Mouse (Mus musculus): ENCODE data around the gene Kbtbd6. TPM values are rescaled to one million over a fixed set of nuclear protein-coding genes. Genes with fewer than 3 reads are reported as not detected.

Kbtbd6 gene
- polyA plus RNA-seq, 1 experiment: 3.7 TPM

- TF ChIP-seq GATA1 (IDR thresholded peaks at IDR 0.05; ENCODE audit: low read length): no peak
Measured at GRCm38 (mm10) chr14:79467621-79468020, 16.0 kb downstream of the Kbtbd6 start.

GRCm38 (mm10) chr14:79473384-79473783 is 21.7 kb downstream of the Kbtbd6 start:
- no peak for TF ChIP-seq GATA1 (IDR thresholded peaks at IDR 0.05; ENCODE audit: low read length)

- no peak for TF ChIP-seq GATA1 (IDR thresholded peaks at IDR 0.05; ENCODE audit: low read length)
Measured at GRCm38 (mm10) chr14:79480624-79481338, 29.1 kb downstream of the Kbtbd6 start, which contains the start of gene Elf1. Gene Elf1 (plus strand): TSS chr14:79481194.

GRCm38 (mm10) chr14:79481339-79482151 is 29.9 kb downstream of the Kbtbd6 start, which contains the start of gene Wbp4:
Gene Wbp4 (minus strand): TSS chr14:79481520.
- no peak for TF ChIP-seq GATA1 (IDR thresholded peaks at IDR 0.05; ENCODE audit: low read length)

- TF ChIP-seq GATA1 (IDR thresholded peaks at IDR 0.05; ENCODE audit: low read length): no peak
Measured at GRCm38 (mm10) chr14:79482251-79482661, 30.6 kb downstream of the Kbtbd6 start.

GRCm38 (mm10) chr14:79482747-79483355 is 31.2 kb downstream of the Kbtbd6 start:
- no peak for TF ChIP-seq GATA1 (IDR thresholded peaks at IDR 0.05; ENCODE audit: low read length)

GRCm38 (mm10) chr14:79483611-79484120 is 32.0 kb downstream of the Kbtbd6 start:
- no peak for TF ChIP-seq GATA1 (IDR thresholded peaks at IDR 0.05; ENCODE audit: low read length)

GRCm38 (mm10) chr14:79486617-79486992 is 35.0 kb downstream of the Kbtbd6 start:
- no peak for TF ChIP-seq GATA1 (IDR thresholded peaks at IDR 0.05; ENCODE audit: low read length)

- TF ChIP-seq GATA1 (IDR thresholded peaks at IDR 0.05; ENCODE audit: low read length): no peak
Measured at GRCm38 (mm10) chr14:79486993-79487731, 35.5 kb downstream of the Kbtbd6 start.

- TF ChIP-seq GATA1 (IDR thresholded peaks at IDR 0.05; ENCODE audit: low read length): no peak
Measured at GRCm38 (mm10) chr14:79488531-79488930, 36.9 kb downstream of the Kbtbd6 start.

GRCm38 (mm10) chr14:79489150-79489549 is 37.5 kb downstream of the Kbtbd6 start:
- TF ChIP-seq GATA1 (IDR thresholded peaks at IDR 0.05; ENCODE audit: low read length): no peak

GRCm38 (mm10) chr14:79490246-79490645 is 38.6 kb downstream of the Kbtbd6 start:
- no peak for TF ChIP-seq GATA1 (IDR thresholded peaks at IDR 0.05; ENCODE audit: low read length)

- no peak for TF ChIP-seq GATA1 (IDR thresholded peaks at IDR 0.05; ENCODE audit: low read length)
Measured at GRCm38 (mm10) chr14:79494349-79494748, 42.7 kb downstream of the Kbtbd6 start.

GRCm38 (mm10) chr14:79499326-79499725 is 47.7 kb downstream of the Kbtbd6 start:
- TF ChIP-seq GATA1 (IDR thresholded peaks at IDR 0.05; ENCODE audit: low read length): peak; percentile 2

- TF ChIP-seq GATA1 (IDR thresholded peaks at IDR 0.05; ENCODE audit: low read length): peak; percentile 82
Measured at GRCm38 (mm10) chr14:79500756-79501155, 49.1 kb downstream of the Kbtbd6 start.
